ENCODE assay signal across 9 mouse cellular contexts in genomic region chr10:94377844-94378243, GRCm38 (mm10).
DNase-seq lines count a peak whose midpoint lies in the region; ATAC-seq and TF ChIP-seq lines count a peak whose summit lies in the region.
"Had no signal": no experiment of that assay in that cellular context is flagged by ENCODE, and none has a peak within 500 bp of the region (broad histone marks: within the 10 kb centered on the region; RNA-seq: fewer than 3 reads in every experiment).

No protein-coding gene starts in this region.

- no peaks in the 10 kb centered on the region for H3K27me3 ChIP-seq in intestine, embryonic 15.5 days (replicated peaks)
- no peaks in the 10 kb centered on the region for H3K27me3 ChIP-seq in intestine, embryonic 16.5 days (replicated peaks; ENCODE audit: control insufficient read depth, insufficient read depth, low read length)
- H3K27me3 ChIP-seq in liver, postnatal 0 days (ENCODE audit: insufficient read depth, low read length) = no peaks in the 10 kb centered on the region
- H3K27me3 ChIP-seq in stomach, postnatal 0 days (ENCODE audit: control insufficient read depth, insufficient read depth, low read length) = no peaks in the 10 kb centered on the region

- no peak for ATAC-seq in intestine, embryonic 15.5 days
- no peak for ATAC-seq in intestine, embryonic 16.5 days
- no peak for ATAC-seq in liver, postnatal 0 days
- ATAC-seq in stomach, postnatal 0 days (ENCODE audit: low FRiP score, low TSS enrichment) = no peak

- no peaks in the 10 kb centered on the region for H3K4me1 ChIP-seq in intestine, embryonic 15.5 days (replicated peaks)
- H3K4me1 ChIP-seq in intestine, embryonic 16.5 days (ENCODE audit: control insufficient read depth, insufficient read depth, low read length) = no peaks in the 10 kb centered on the region
- H3K4me1 ChIP-seq in liver, postnatal 0 days (ENCODE audit: insufficient read depth) = peaks cover 6% of the 10 kb centered on the region; the same call in 1 of the 2 replicates
- no peaks in the 10 kb centered on the region for H3K4me1 ChIP-seq in stomach, postnatal 0 days (replicated peaks; ENCODE audit: control insufficient read depth, insufficient read depth)

- TF ChIP-seq EP300 in liver, postnatal 0 days (IDR thresholded peaks at IDR 0.05; ENCODE audit: low read depth) = no peak
- no peak for TF ChIP-seq EP300 in stomach, postnatal 0 days (optimal IDR thresholded peaks at IDR 0.05)

- no peaks in the 10 kb centered on the region for H3K36me3 ChIP-seq in intestine, embryonic 15.5 days
- no peaks in the 10 kb centered on the region for H3K36me3 ChIP-seq in intestine, embryonic 16.5 days (ENCODE audit: control insufficient read depth, insufficient read depth, low read length)
- H3K36me3 ChIP-seq in liver, postnatal 0 days (replicated peaks; ENCODE audit: insufficient read depth, low read length) = no peaks in the 10 kb centered on the region
- no peaks in the 10 kb centered on the region for H3K36me3 ChIP-seq in stomach, postnatal 0 days (ENCODE audit: control insufficient read depth, insufficient read depth, low read length)

- H3K4me2 ChIP-seq in intestine, embryonic 15.5 days (replicated peaks) = 0 out of 2 replicates have a peak overlapping the region, but pooled peaks have one; percentile 22
- H3K4me2 ChIP-seq in intestine, embryonic 16.5 days (ENCODE audit: low read depth, low read length) = no peak overlapping the region
- peak overlapping the region; percentile 62 for H3K4me2 ChIP-seq in liver, postnatal 0 days (ENCODE audit: low read depth, low read length)
- peak overlapping the region; percentile 27 for H3K4me2 ChIP-seq in stomach, postnatal 0 days (replicated peaks; ENCODE audit: low read depth)

- peak; percentile 6 for DNase-seq in thymus, postnatal 14 days
- no peak for DNase-seq in thymus, postnatal 36 days
- DNase-seq in liver, postnatal 0 days = no peak
- DNase-seq in stomach, postnatal 0 days (ENCODE audit: low spot score) = no peak
- DNase-seq in layer of hippocampus, postnatal 36 days = no peak
- no peak for DNase-seq in urinary bladder, adult 2 months (ENCODE audit: low spot score)

- no peak for TF ChIP-seq CTCF in liver, postnatal 0 days (IDR thresholded peaks at IDR 0.05; ENCODE audit: low read depth)
- no peak for TF ChIP-seq CTCF in stomach, postnatal 0 days (IDR thresholded peaks at IDR 0.05; ENCODE audit: low read depth)

- H3K9me3 ChIP-seq in intestine, embryonic 15.5 days = no peaks in the 10 kb centered on the region
- peaks cover 3% of the 10 kb centered on the region; the same call in 1 of the 2 replicates for H3K9me3 ChIP-seq in intestine, embryonic 16.5 days (ENCODE audit: control insufficient read depth, low read length)
- H3K9me3 ChIP-seq in liver, postnatal 0 days (ENCODE audit: low read length) = no peaks in the 10 kb centered on the region
- no peaks in the 10 kb centered on the region for H3K9me3 ChIP-seq in stomach, postnatal 0 days (ENCODE audit: control insufficient read depth, low read length)

- WGBS in intestine, embryonic 15.5 days = 81% methylated on average over 10 of the region's 10 CpGs
- WGBS in intestine, embryonic 16.5 days = 80% methylated on average over 10 of the region's 10 CpGs
- 46% methylated on average over 10 of the region's 10 CpGs for WGBS in liver, postnatal 0 days (ENCODE audit: insufficient replicate concordance)
- 78% methylated on average over 10 of the region's 10 CpGs for WGBS in stomach, postnatal 0 days

- no peak overlapping the region for H3K4me3 ChIP-seq in intestine, embryonic 15.5 days (replicated peaks)
- H3K4me3 ChIP-seq in intestine, embryonic 16.5 days (ENCODE audit: low read length) = no peak overlapping the region
- no peak overlapping the region for H3K4me3 ChIP-seq in liver, postnatal 0 days (ENCODE audit: low read depth, low read length)
- no peak overlapping the region for H3K4me3 ChIP-seq in stomach, postnatal 0 days (ENCODE audit: low read depth, low read length)
- H3K4me3 ChIP-seq: erythroblast, embryonic 14.5 days had no signal

- no peak overlapping the region for H3K27ac ChIP-seq in intestine, embryonic 15.5 days
- no peak overlapping the region for H3K27ac ChIP-seq in intestine, embryonic 16.5 days (ENCODE audit: low read length)
- no peak overlapping the region for H3K27ac ChIP-seq in liver, postnatal 0 days (ENCODE audit: low read depth)
- H3K27ac ChIP-seq in stomach, postnatal 0 days (replicated peaks) = no peak overlapping the region

- no peak overlapping the region for H3K9ac ChIP-seq in intestine, embryonic 15.5 days
- H3K9ac ChIP-seq in intestine, embryonic 16.5 days (ENCODE audit: low read depth, low read length) = no peak overlapping the region
- H3K9ac ChIP-seq in liver, postnatal 0 days (replicated peaks) = peak overlapping the region; percentile 26; the same call in 1 of the 2 replicates
- no peak overlapping the region for H3K9ac ChIP-seq in stomach, postnatal 0 days (ENCODE audit: low read length)
